Mouse (Mus musculus) heart, adult 2 months (tissue): ENCODE results near the gene Fryl. TPM values are rescaled to one million over a fixed set of nuclear protein-coding genes. Genes with fewer than 3 reads are reported as not detected.

Source experiments
- DNase-seq, 2 experiments: peaks; one replicate each; pipeline ENCODE4 v3.0.0; 2021
- H3K27ac ChIP-seq: fragments of 200-600 bp; 2 replicates; pipeline ENCODE4 v1.8.1; 2022
- H3K27me3 ChIP-seq: fragments of 200-500 bp; 2 replicates; pipeline ENCODE4 v1.6.1; 2012; ENCODE audit warnings: mild to moderate bottlenecking, low read length, inconsistent platforms, mixed read lengths; ENCODE audit not compliant: control insufficient read depth, insufficient read depth
- H3K36me3 ChIP-seq: fragments of 200-500 bp; 2 replicates; pipeline ENCODE4 v1.6.1; 2012; ENCODE audit warnings: low read length, inconsistent platforms; ENCODE audit not compliant: control insufficient read depth, insufficient read depth
- H3K4me1 ChIP-seq: fragments of 200-500 bp; 2 replicates; pipeline ENCODE4 v1.6.1; 2011; ENCODE audit warnings: low read length; ENCODE audit not compliant: control insufficient read depth, insufficient read depth
- H3K4me3 ChIP-seq: fragments of 200-600 bp; 2 replicates; pipeline ENCODE4 v1.8.1; 2022
- H3K79me2 ChIP-seq: fragments of 200-500 bp; replicated peaks from 2 replicates; pipeline ENCODE4 v1.6.1; 2012; ENCODE audit warnings: mild to moderate bottlenecking, inconsistent platforms, low read length, moderate library complexity, mixed read lengths; ENCODE audit not compliant: control insufficient read depth, insufficient read depth
- H3K9ac ChIP-seq: fragments of 200-500 bp; 2 replicates; pipeline ENCODE4 v1.6.1; 2012; ENCODE audit warnings: low read depth, mild to moderate bottlenecking, control low read depth, inconsistent platforms, low read length, mixed read lengths
- CTCF ChIP-seq: fragments of 200-600 bp; IDR thresholded peaks from 2 replicates; pipeline ENCODE4 v1.8.1; 2022; ENCODE audit warnings: antibody characterized with exemption, mild to moderate bottlenecking, moderate library complexity
- EP300 ChIP-seq: fragments of 200-500 bp; IDR thresholded peaks from 2 replicates; pipeline ENCODE4 v1.6.1; 2011; ENCODE audit warnings: low read depth, low read length, control low read depth; ENCODE audit not compliant: insufficient read depth
- POLR2A ChIP-seq: fragments of 200-500 bp; IDR thresholded peaks from 2 replicates; pipeline ENCODE4 v1.6.1; 2011; ENCODE audit warnings: mild to moderate bottlenecking, low read depth, low read length, control low read depth; ENCODE audit not compliant: insufficient read depth
- WGBS: fragments of 180-500 bp; shearing (Covaris S2); methylation state at CpG from one replicate; pipeline ENCODE4 v1.1.7; 2018; 5-methylcytosine and 5-hydroxymethylcytosine counted together
- intact Hi-C: fragments of 180-260 bp; cut with DNase I; formaldehyde crosslinking; loops from one replicate; pipeline ENCODE4 v1.15.1; 2025
- polyA plus RNA-seq: library from polyadenylated mRNA; depleted of rRNA; stranded (reverse); fragments of >200 nt; gene quantifications from 2 replicates; pipeline ENCODE4 v1.2.3, GENCODE M21; 2012
- total RNA-seq, 2 experiments: library from RNA; stranded (reverse); gene quantifications; 2 replicates each; pipeline ENCODE4 v1.2.3; 2021

Gene Fryl
- total and polyA plus RNA-seq, 3 experiments = 25.9 to 40.7 (median 32.9) TPM

GRCm38 (mm10) chr5:73092236-73092635, 164.2 kb downstream of the Fryl start:
- H3K4me1 ChIP-seq = no peaks in the 10 kb centered on the region
- H3K9ac ChIP-seq = no peak overlapping the region
- WGBS = 87% methylated on average over 8 of the region's 8 CpGs
- no peaks in the 10 kb centered on the region for H3K79me2 ChIP-seq
- no peaks in the 10 kb centered on the region for H3K27me3 ChIP-seq
- H3K27ac ChIP-seq = no peak overlapping the region
- no peak for TF ChIP-seq EP300
- no peak for TF ChIP-seq POLR2A
- no peak for TF ChIP-seq CTCF
- intact Hi-C loops = no loop called here
- H3K36me3 ChIP-seq = no peaks in the 10 kb centered on the region; the same call in 1 of the 2 replicates
- no peak overlapping the region for H3K4me3 ChIP-seq
- DNase-seq = no peak

- Histone ChIP-seq H3K79me2 (no peaks in the 10 kb centered on the region), H3K27ac (no peak overlapping the region), H3K9ac (no peak overlapping the region), H3K4me1 (no peaks in the 10 kb centered on the region), H3K4me3 (no peak overlapping the region), H3K27me3 (no peaks in the 10 kb centered on the region), H3K36me3 (no peaks in the 10 kb centered on the region; the same call in 1 of the 2 replicates)
- 95% methylated on average over 17 of the region's 17 CpGs for WGBS
- no peak for TF ChIP-seq CTCF
- no peak for TF ChIP-seq EP300
- no peak for TF ChIP-seq POLR2A
- intact Hi-C loops = no loop called here
- DNase-seq = no peak
These were observed 167.3 kb downstream of the Fryl start for GRCm38 (mm10) chr5:73089158-73089557.

- Histone ChIP-seq H3K9ac (no peak overlapping the region), H3K27me3 (no peaks in the 10 kb centered on the region), H3K79me2 (no peaks in the 10 kb centered on the region), H3K4me1 (no peaks in the 10 kb centered on the region), H3K36me3 (no peaks in the 10 kb centered on the region; the same call in 1 of the 2 replicates), H3K4me3 (no peak overlapping the region), H3K27ac (no peak overlapping the region)
- intact Hi-C loops = no loop called here
- DNase-seq = no peak
- TF ChIP-seq EP300 (no peak), POLR2A (no peak), CTCF (no peak)
- 86% methylated on average over 5 of the region's 5 CpGs for WGBS
These were observed 174.9 kb downstream of the Fryl start for GRCm38 (mm10) chr5:73081496-73081895.

- Histone ChIP-seq H3K27ac (no peak overlapping the region), H3K79me2 (no peaks in the 10 kb centered on the region), H3K4me3 (no peak overlapping the region), H3K27me3 (no peaks in the 10 kb centered on the region), H3K36me3 (no peaks in the 10 kb centered on the region), H3K9ac (no peak overlapping the region), H3K4me1 (no peaks in the 10 kb centered on the region)
- intact Hi-C loops = loop anchor here (10.0 kb wide), 1 partner anchor 415 kb away; no protein-coding TSS in a partner anchor
- WGBS = 86% methylated on average over 5 of the region's 5 CpGs
- DNase-seq = no peak
- TF ChIP-seq POLR2A (no peak), EP300 (no peak), CTCF (no peak)
These were observed 176.6 kb downstream of the Fryl start for GRCm38 (mm10) chr5:73079801-73080200.

GRCm38 (mm10) chr5:73071319-73071718, 185.1 kb downstream of the Fryl start:
- H3K27me3 ChIP-seq = no peaks in the 10 kb centered on the region
- WGBS = 43% methylated on average over 15 of the region's 15 CpGs
- no peaks in the 10 kb centered on the region for H3K4me1 ChIP-seq
- no peak overlapping the region for H3K27ac ChIP-seq
- H3K9ac ChIP-seq = no peak overlapping the region
- H3K36me3 ChIP-seq = peaks cover 5% of the 10 kb centered on the region; the same call in 1 of the 2 replicates
- H3K4me3 ChIP-seq = no peak overlapping the region
- TF ChIP-seq CTCF (peak; percentile 90), EP300 (peak; percentile 44; the same call in 1 of the 2 replicates), POLR2A (no peak)
- intact Hi-C loops = loop anchor here (2.0 to 10.0 kb wide), 3 partner anchors 87 to 407 kb away; no protein-coding TSS in a partner anchor
- H3K79me2 ChIP-seq = no peaks in the 10 kb centered on the region
- peak; percentile 63 to 83 for DNase-seq

- TF ChIP-seq EP300 = no peak
- TF ChIP-seq CTCF = no peak
- no peak for TF ChIP-seq POLR2A
- no peak for DNase-seq
- H3K4me3 ChIP-seq = no peak overlapping the region
- peaks cover 5% of the 10 kb centered on the region; the same call in 1 of the 2 replicates for H3K36me3 ChIP-seq
- no peaks in the 10 kb centered on the region for H3K27me3 ChIP-seq
- H3K79me2 ChIP-seq = no peaks in the 10 kb centered on the region
- H3K27ac ChIP-seq = no peak overlapping the region
- no peaks in the 10 kb centered on the region for H3K4me1 ChIP-seq
- H3K9ac ChIP-seq = no peak overlapping the region
- 52% methylated on average over 6 of the region's 6 CpGs for WGBS
- intact Hi-C loops = no loop called here
These were observed 189.5 kb downstream of the Fryl start for GRCm38 (mm10) chr5:73066946-73067345.
